In the genomic region with DNA sequence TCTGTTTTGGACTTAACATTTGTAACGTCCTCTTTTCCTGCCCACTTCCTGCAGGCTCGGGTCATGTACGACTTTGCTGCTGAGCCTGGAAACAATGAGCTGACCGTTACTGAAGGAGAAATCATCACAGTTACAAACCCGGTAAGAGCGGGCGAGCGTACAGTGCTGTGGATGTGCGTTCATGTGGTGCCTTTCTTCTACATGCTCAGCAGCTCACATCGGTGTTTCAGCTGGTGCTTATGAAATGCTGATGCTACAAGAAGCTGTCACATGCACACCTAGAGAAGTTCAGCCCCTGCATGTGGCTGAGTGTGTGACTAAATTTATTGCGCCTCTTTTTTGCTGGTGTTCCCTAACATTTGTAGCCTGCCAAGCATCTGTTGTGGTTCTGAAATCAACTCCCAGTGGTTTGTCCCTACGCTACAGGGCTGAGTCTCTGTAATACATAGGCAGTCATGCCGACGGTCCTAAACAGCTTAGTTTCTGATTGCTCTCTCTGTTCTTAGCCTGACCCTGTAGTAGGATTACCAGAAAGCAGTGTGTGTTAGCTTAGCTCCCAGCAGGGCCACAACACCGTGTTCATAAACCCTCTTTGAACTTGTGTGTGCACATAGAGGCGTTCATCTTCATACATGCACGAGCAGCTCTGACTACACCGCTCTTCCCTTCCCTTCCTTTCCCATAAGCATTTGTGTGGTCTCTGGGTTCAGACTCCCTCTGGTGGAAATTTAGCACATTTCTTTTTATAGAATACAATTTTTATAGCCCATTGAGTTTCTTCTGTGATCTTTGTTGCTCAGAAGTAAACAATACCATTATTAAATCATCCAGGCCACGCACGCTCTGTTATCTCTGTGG, we compare ENCODE assay signal across 8 mouse cellular contexts. TPM values are rescaled to one million over a fixed set of nuclear protein-coding genes. Genes with fewer than 3 reads are reported as not detected.
DNase-seq lines count a peak whose midpoint lies in the region; ATAC-seq and TF ChIP-seq lines count a peak whose summit lies in the region.

No protein-coding gene starts in this region.

- no peaks in the 10 kb centered on the region for H3K27me3 ChIP-seq in heart, embryonic 12.5 days (replicated peaks)
- H3K27me3 ChIP-seq in thymus, adult 2 months (ENCODE audit: control insufficient read depth, insufficient read depth, low read length): no peaks in the 10 kb centered on the region
- no peaks in the 10 kb centered on the region for H3K27me3 ChIP-seq in forebrain, postnatal 0 days (ENCODE audit: insufficient read depth, low read length)
- no peaks in the 10 kb centered on the region for H3K27me3 ChIP-seq in megakaryocyte, embryonic 14.5 days (replicated peaks)

- H3K4me2 ChIP-seq in heart, embryonic 12.5 days: no peak overlapping the region
- peak overlapping the region; percentile 15; the same call in 1 of the 2 replicates for H3K4me2 ChIP-seq in forebrain, postnatal 0 days (ENCODE audit: low read depth)

- H3K36me3 ChIP-seq in heart, embryonic 12.5 days: peaks cover 14% of the 10 kb centered on the region
- H3K36me3 ChIP-seq in thymus, adult 2 months (ENCODE audit: control insufficient read depth, insufficient read depth, low read length): no peaks in the 10 kb centered on the region
- H3K36me3 ChIP-seq in forebrain, postnatal 0 days (ENCODE audit: insufficient read depth): no peaks in the 10 kb centered on the region
- H3K36me3 ChIP-seq in megakaryocyte, embryonic 14.5 days (replicated peaks; ENCODE audit: low read length): peaks cover 52% of the 10 kb centered on the region

- 0 out of 2 replicates have a peak, but pooled peaks have one; percentile 53 for ATAC-seq in heart, embryonic 12.5 days (ENCODE audit: insufficient number of reproducible peaks, low FRiP score)
- ATAC-seq in forebrain, postnatal 0 days: peak; percentile 89

- no peak overlapping the region for H3K9ac ChIP-seq in heart, embryonic 12.5 days
- no peak overlapping the region for H3K9ac ChIP-seq in forebrain, postnatal 0 days

- DNase-seq in heart, postnatal 4 days: no peak
- DNase-seq in thymus, adult 2 months: peak; percentile 21
- DNase-seq in thymus, adult 18-20 months: no peak
- peak; percentile 74 for DNase-seq in forebrain, postnatal 0 days
- DNase-seq in yolk sac, embryonic 10.5 days (ENCODE audit: low spot score): no peak
- no peak for DNase-seq in cerebellum, postnatal 36 days

- 67% methylated on average over 20 of the region's 20 CpGs for WGBS in heart, embryonic 12.5 days
- whole genome bisulfite sequencing in thymus, adult 2 months: 16% methylated on average over 20 of the region's 20 CpGs
- WGBS in forebrain, postnatal 0 days: 62% methylated on average over 20 of the region's 20 CpGs

- peaks cover 33% of the 10 kb centered on the region for H3K4me1 ChIP-seq in heart, embryonic 12.5 days (replicated peaks)
- H3K4me1 ChIP-seq in thymus, adult 2 months (replicated peaks; ENCODE audit: control insufficient read depth, insufficient read depth, low read length): peaks cover 23% of the 10 kb centered on the region
- no peaks in the 10 kb centered on the region for H3K4me1 ChIP-seq in forebrain, postnatal 0 days (ENCODE audit: insufficient read depth)
- H3K4me1 ChIP-seq in megakaryocyte, embryonic 14.5 days: peaks cover 77% of the 10 kb centered on the region

- no peak overlapping the region for H3K4me3 ChIP-seq in heart, embryonic 12.5 days
- H3K4me3 ChIP-seq in thymus, adult 2 months (ENCODE audit: control insufficient read depth, insufficient read depth, low read length): peak overlapping the region; percentile 13; the same call in 1 of the 2 replicates
- H3K4me3 ChIP-seq in forebrain, postnatal 0 days (ENCODE audit: low read depth, low read length): no peak overlapping the region
- peak overlapping the region; percentile 85 for H3K4me3 ChIP-seq in megakaryocyte, embryonic 14.5 days (replicated peaks)

- H3K9me3 ChIP-seq in heart, embryonic 12.5 days (replicated peaks): no peaks in the 10 kb centered on the region
- no peaks in the 10 kb centered on the region for H3K9me3 ChIP-seq in forebrain, postnatal 0 days (ENCODE audit: low read length)
- no peaks in the 10 kb centered on the region for H3K9me3 ChIP-seq in megakaryocyte, embryonic 14.5 days

- 0 out of 2 replicates have a peak overlapping the region, but pooled peaks have one; percentile 20 for H3K27ac ChIP-seq in heart, embryonic 12.5 days (ENCODE audit: poor library complexity, severe bottlenecking)
- peak overlapping the region; percentile 45; the same call in 1 of the 2 replicates for H3K27ac ChIP-seq in thymus, adult 2 months (ENCODE audit: control insufficient read depth, insufficient read depth, low read length)
- no peak overlapping the region for H3K27ac ChIP-seq in forebrain, postnatal 0 days (ENCODE audit: low read depth, low read length)

- TF ChIP-seq POLR2A in thymus, adult 2 months (IDR thresholded peaks at IDR 0.05; ENCODE audit: control insufficient read depth, extremely low read depth, insufficient read depth, low read length, poor library complexity): no peak

- TF ChIP-seq CTCF in thymus, adult 2 months (IDR thresholded peaks at IDR 0.05; ENCODE audit: borderline replicate concordance, control insufficient read depth, extremely low read depth, insufficient read depth, low read length, poor library complexity): no peak
- TF ChIP-seq CTCF in forebrain, postnatal 0 days (IDR thresholded peaks at IDR 0.05; ENCODE audit: low read depth): peak; percentile 82

RNA-seq across cellular contexts. Expression of a gene that starts 46.0 kb away (rescaled TPM):
- 28.9 and 29.6 TPM in 2 replicates for polyA plus RNA-seq in heart, embryonic 12.5 days (2016; fragmentation: Nextera tagmentation; extraction: Ambion mirVana)
- total RNA-seq in heart, postnatal 4 days (2021): 10 to 100 TPM; 38.0 to 39.0 TPM
- polyA plus RNA-seq in thymus, adult 2 months (2012; rRNA removed): 11.2 and 12.5 TPM in 2 replicates
- 7.6 and 8.7 TPM in 2 replicates for total RNA-seq in forebrain, postnatal 0 days (2014; rRNA removed)
- polyA plus RNA-seq in forebrain, postnatal 0 days (2015; fragmentation: Nextera tagmentation; extraction: Ambion mirVana): 4.3 and 5.6 TPM in 2 replicates
- polyA plus RNA-seq in megakaryocyte, embryonic 14.5 days (2012; ENCODE audit: insufficient read depth, low replicate concordance): 35.2 and 38.7 TPM in 2 replicates

RNA-seq across cellular contexts. Expression of a gene that starts 53.9 kb away (rescaled TPM):
- polyA plus RNA-seq in heart, embryonic 12.5 days (2016; fragmentation: Nextera tagmentation; extraction: Ambion mirVana): 3.8 and 3.9 TPM in 2 replicates
- 10 to 100 TPM; 26.5 to 28.6 TPM for total RNA-seq in heart, postnatal 4 days (2021)
- 9.0 and 9.8 TPM in 2 replicates for polyA plus RNA-seq in thymus, adult 2 months (2012; rRNA removed)
- 6.7 and 6.8 TPM in 2 replicates for total RNA-seq in forebrain, postnatal 0 days (2014; rRNA removed)
- polyA plus RNA-seq in forebrain, postnatal 0 days (2015; fragmentation: Nextera tagmentation; extraction: Ambion mirVana): 1.8 and 3.6 TPM in 2 replicates
- 4.1 and 4.3 TPM in 2 replicates for polyA plus RNA-seq in megakaryocyte, embryonic 14.5 days (2012; ENCODE audit: insufficient read depth, low replicate concordance)

Comparison
In these comparisons a context has a peak if more than half of its experiments do, and no peak if none do; other contexts are left out.
1. DNase-seq: peak in thymus, adult 2 months (single experiment) and forebrain, postnatal 0 days (single experiment); none in heart, postnatal 4 days (single experiment), thymus, adult 18-20 months (0 of 2), yolk sac, embryonic 10.5 days (single experiment) and cerebellum, postnatal 36 days (0 of 2).
2. H3K4me3 ChIP-seq: peak in thymus, adult 2 months (single experiment) and megakaryocyte, embryonic 14.5 days (single experiment); none in heart, embryonic 12.5 days (single experiment) and forebrain, postnatal 0 days (single experiment).